ENCODE assay signal across 20 mouse cellular contexts in genomic region chr3:55824864-55825263, GRCm38 (mm10). TPM values are rescaled to one million over a fixed set of nuclear protein-coding genes. Genes with fewer than 3 reads are reported as not detected.
DNase-seq lines count a peak whose midpoint lies in the region; ATAC-seq and TF ChIP-seq lines count a peak whose summit lies in the region.
"Had no signal": no experiment of that assay in that cellular context is flagged by ENCODE, and none has a peak within 500 bp of the region (broad histone marks: within the 10 kb centered on the region; RNA-seq: fewer than 3 reads in every experiment).

No protein-coding gene starts in this region.

- no peaks in the 10 kb centered on the region for H3K27me3 ChIP-seq in stomach, embryonic 14.5 days (ENCODE audit: control insufficient read depth, insufficient read depth, low read length)
- no peaks in the 10 kb centered on the region for H3K27me3 ChIP-seq in stomach, postnatal 0 days (ENCODE audit: control insufficient read depth, insufficient read depth, low read length)
- no peaks in the 10 kb centered on the region for H3K27me3 ChIP-seq in liver, postnatal 0 days (ENCODE audit: insufficient read depth, low read length)
- H3K27me3 ChIP-seq: embryonic facial prominence, embryonic 15.5 days; heart, embryonic 13.5 days; liver, embryonic 13.5 days; megakaryocyte, embryonic 14.5 days had no signal

- H3K4me2 ChIP-seq in stomach, embryonic 14.5 days (replicated peaks; ENCODE audit: low read depth, low read length) = no peak overlapping the region
- H3K4me2 ChIP-seq in stomach, postnatal 0 days (replicated peaks; ENCODE audit: low read depth) = no peak overlapping the region
- H3K4me2 ChIP-seq in liver, postnatal 0 days (ENCODE audit: low read depth, low read length) = no peak overlapping the region
- H3K4me2 ChIP-seq: embryonic facial prominence, embryonic 15.5 days; heart, embryonic 13.5 days; liver, embryonic 13.5 days had no signal

- 0 out of 2 replicates have a peak, but pooled peaks have one; percentile 14 for ATAC-seq in stomach, embryonic 14.5 days (ENCODE audit: insufficient number of reproducible peaks, insufficient read depth, low FRiP score, low read depth)
- ATAC-seq in stomach, postnatal 0 days (ENCODE audit: low FRiP score, low TSS enrichment) = no peak
- no peak for ATAC-seq in liver, postnatal 0 days

- no peak overlapping the region for H3K4me3 ChIP-seq in stomach, embryonic 14.5 days (ENCODE audit: low read depth, low read length)
- H3K4me3 ChIP-seq in stomach, postnatal 0 days (ENCODE audit: low read depth, low read length) = no peak overlapping the region
- H3K4me3 ChIP-seq in liver, postnatal 0 days (ENCODE audit: low read depth, low read length) = no peak overlapping the region
- H3K4me3 ChIP-seq: embryonic facial prominence, embryonic 15.5 days; forebrain, embryonic 10.5 days; heart, embryonic 13.5 days; liver, embryonic 13.5 days; megakaryocyte, embryonic 14.5 days had no signal

- H3K4me1 ChIP-seq in stomach, embryonic 14.5 days (ENCODE audit: control insufficient read depth, insufficient read depth, low read length) = no peaks in the 10 kb centered on the region
- no peaks in the 10 kb centered on the region for H3K4me1 ChIP-seq in stomach, postnatal 0 days (replicated peaks; ENCODE audit: control insufficient read depth, insufficient read depth)
- H3K4me1 ChIP-seq in liver, postnatal 0 days (ENCODE audit: insufficient read depth) = peaks cover 3% of the 10 kb centered on the region; the same call in 1 of the 2 replicates
- H3K4me1 ChIP-seq: embryonic facial prominence, embryonic 15.5 days had no signal

- H3K9ac ChIP-seq in stomach, embryonic 14.5 days (replicated peaks; ENCODE audit: low read depth, low read length) = no peak overlapping the region
- no peak overlapping the region for H3K9ac ChIP-seq in stomach, postnatal 0 days (ENCODE audit: low read length)
- no peak overlapping the region for H3K9ac ChIP-seq in liver, postnatal 0 days (replicated peaks)
- H3K9ac ChIP-seq: embryonic facial prominence, embryonic 15.5 days; heart, embryonic 13.5 days; liver, embryonic 13.5 days had no signal

- TF ChIP-seq EP300 in stomach, postnatal 0 days (optimal IDR thresholded peaks at IDR 0.05) = no peak
- TF ChIP-seq EP300 in liver, postnatal 0 days (IDR thresholded peaks at IDR 0.05; ENCODE audit: low read depth) = no peak

- H3K27ac ChIP-seq in stomach, embryonic 14.5 days (ENCODE audit: low read length) = no peak overlapping the region
- no peak overlapping the region for H3K27ac ChIP-seq in stomach, postnatal 0 days (replicated peaks)
- H3K27ac ChIP-seq in liver, postnatal 0 days (ENCODE audit: low read depth) = no peak overlapping the region
- H3K27ac ChIP-seq: embryonic facial prominence, embryonic 15.5 days; forebrain, embryonic 10.5 days; heart, embryonic 13.5 days; liver, embryonic 13.5 days had no signal

- TF ChIP-seq CTCF in stomach, postnatal 0 days (IDR thresholded peaks at IDR 0.05; ENCODE audit: low read depth) = no peak
- TF ChIP-seq CTCF in liver, postnatal 0 days (IDR thresholded peaks at IDR 0.05; ENCODE audit: low read depth) = no peak

- WGBS in stomach, embryonic 14.5 days = 75% methylated on average over 3 of the region's 3 CpGs
- 71% methylated on average over 3 of the region's 3 CpGs for WGBS in stomach, postnatal 0 days
- WGBS in liver, postnatal 0 days (ENCODE audit: insufficient replicate concordance) = 53% methylated on average over 3 of the region's 3 CpGs

- peak; percentile 10 to 26 for DNase-seq in heart, adult 18-20 months
- DNase-seq in heart, postnatal 36 days = no peak
- DNase-seq in kidney, postnatal 10 days = peak; percentile 13
- DNase-seq in kidney, adult 8-10 months = no peak
- DNase-seq in stomach, postnatal 0 days (ENCODE audit: low spot score) = no peak
- no peak for DNase-seq in liver, postnatal 0 days
- DNase-seq: adrenal gland, postnatal 10 days; cerebellum, adult 18-20 months; cerebellum, postnatal 36 days; gastrocnemius, postnatal 25 days; left cerebral cortex, postnatal 4 days; liver, embryonic 13.5 days; lung, postnatal 10 days; retina, postnatal 1 day; thymus, adult 18-20 months had no signal

- intact Hi-C loops in heart, postnatal 36 days (cut with DNase I) = no loop called here

- no peaks in the 10 kb centered on the region for H3K9me3 ChIP-seq in stomach, embryonic 14.5 days (ENCODE audit: control insufficient read depth, low read depth, low read length)
- no peaks in the 10 kb centered on the region for H3K9me3 ChIP-seq in stomach, postnatal 0 days (ENCODE audit: control insufficient read depth, low read length)
- no peaks in the 10 kb centered on the region for H3K9me3 ChIP-seq in liver, postnatal 0 days (ENCODE audit: low read length)
- H3K9me3 ChIP-seq: embryonic facial prominence, embryonic 15.5 days; forebrain, embryonic 10.5 days; liver, embryonic 13.5 days had no signal

- H3K36me3 ChIP-seq in stomach, embryonic 14.5 days (ENCODE audit: control insufficient read depth, insufficient read depth, low read length) = no peaks in the 10 kb centered on the region
- H3K36me3 ChIP-seq in stomach, postnatal 0 days (ENCODE audit: control insufficient read depth, insufficient read depth, low read length) = no peaks in the 10 kb centered on the region
- H3K36me3 ChIP-seq in liver, postnatal 0 days (replicated peaks; ENCODE audit: insufficient read depth, low read length) = no peaks in the 10 kb centered on the region
- H3K36me3 ChIP-seq: embryonic facial prominence, embryonic 15.5 days; forebrain, embryonic 10.5 days; liver, embryonic 13.5 days had no signal

RNA-seq across cellular contexts. Expression of gene Mab21l1, which starts 42.6 kb away (rescaled TPM):
- total RNA-seq in heart, adult 18-20 months (2021) = under 1 TPM in 1 of 2 experiments, not detected in 1; 0.10 TPM
- under 1 TPM in 1 of 2 experiments, not detected in 1; 0.11 TPM for total RNA-seq in heart, postnatal 36 days (2021)
- 14.8 and 16.5 TPM in 2 replicates for polyA plus RNA-seq in stomach, embryonic 14.5 days (2014; fragmentation: Nextera tagmentation; extraction: Ambion mirVana)
- 2.9 and 3.7 TPM in 2 replicates for polyA plus RNA-seq in stomach, postnatal 0 days (2015; fragmentation: Nextera tagmentation; extraction: Ambion mirVana)
- not detected in 2 replicates for polyA plus RNA-seq in liver, postnatal 0 days (2015; fragmentation: Nextera tagmentation; extraction: Ambion mirVana)

Comparison
In these comparisons a context has a peak if more than half of its experiments do, and no peak if none do; other contexts are left out.
1. DNase-seq: peak in heart, adult 18-20 months (2 of 2) and kidney, postnatal 10 days (single experiment); none in heart, postnatal 36 days (0 of 2), kidney, adult 8-10 months (0 of 2), stomach, postnatal 0 days (single experiment) and liver, postnatal 0 days (single experiment).